In the genomic region with DNA sequence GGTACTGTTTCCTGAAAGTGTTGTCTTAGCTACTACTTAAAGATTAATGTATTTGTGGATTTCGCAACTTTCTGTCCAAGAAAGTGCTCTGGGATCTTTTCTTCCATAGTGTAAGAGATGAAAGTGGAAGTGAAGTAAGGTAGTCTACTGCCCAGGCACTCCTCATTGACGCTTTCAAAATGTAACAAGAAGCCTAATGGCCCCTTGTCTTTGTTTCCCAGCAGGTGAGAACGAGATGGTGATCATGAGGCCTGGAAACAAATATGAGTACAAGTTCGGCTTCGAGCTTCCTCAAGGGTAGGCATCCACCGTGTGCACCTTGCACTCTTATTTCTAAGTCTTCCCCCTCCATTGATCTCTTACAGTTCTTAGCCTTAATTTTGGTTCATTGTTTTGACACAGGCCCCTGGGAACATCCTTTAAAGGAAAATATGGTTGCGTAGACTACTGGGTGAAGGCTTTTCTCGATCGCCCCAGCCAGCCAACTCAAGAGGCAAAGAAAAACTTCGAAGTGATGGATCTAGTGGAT, we compare ENCODE assay signal across 8 mouse cellular contexts. TPM values are rescaled to one million over a fixed set of nuclear protein-coding genes. Genes with fewer than 3 reads are reported as not detected.
DNase-seq lines count a peak whose midpoint lies in the region; ATAC-seq and TF ChIP-seq lines count a peak whose summit lies in the region.

No protein-coding gene starts in this region.

- TF ChIP-seq POLR2A in limb, embryonic 14.5 days (IDR thresholded peaks at IDR 0.05; ENCODE audit: borderline replicate concordance, extremely low read depth, insufficient read depth, insufficient read length): no peak

- H3K4me2 ChIP-seq in limb, embryonic 14.5 days (replicated peaks; ENCODE audit: low read depth, low read length, severe bottlenecking): peak overlapping the region; percentile 79
- peak overlapping the region; percentile 78 for H3K4me2 ChIP-seq in stomach, postnatal 0 days (replicated peaks; ENCODE audit: low read depth)

- ATAC-seq in CD4-positive, CD25-positive, alpha-beta regulatory T cell, adult 4 months: no peak
- ATAC-seq in limb, embryonic 14.5 days (ENCODE audit: low FRiP score, low read depth): no peak
- no peak for ATAC-seq in stomach, postnatal 0 days (ENCODE audit: low FRiP score, low TSS enrichment)

- peaks cover 28% of the 10 kb centered on the region for H3K36me3 ChIP-seq in heart, embryonic 10.5 days
- peaks cover 25% of the 10 kb centered on the region for H3K36me3 ChIP-seq in limb, embryonic 14.5 days (ENCODE audit: control insufficient read depth, insufficient read depth, low read length)
- H3K36me3 ChIP-seq in stomach, postnatal 0 days (ENCODE audit: control insufficient read depth, insufficient read depth, low read length): peaks cover 23% of the 10 kb centered on the region

- H3K9me3 ChIP-seq in heart, embryonic 10.5 days: no peaks in the 10 kb centered on the region
- H3K9me3 ChIP-seq in limb, embryonic 14.5 days (ENCODE audit: control insufficient read depth, low read length): no peaks in the 10 kb centered on the region
- no peaks in the 10 kb centered on the region for H3K9me3 ChIP-seq in stomach, postnatal 0 days (ENCODE audit: control insufficient read depth, low read length)

- H3K27me3 ChIP-seq in heart, embryonic 10.5 days (ENCODE audit: insufficient read depth, poor library complexity, severe bottlenecking): no peaks in the 10 kb centered on the region
- H3K27me3 ChIP-seq in limb, embryonic 14.5 days (ENCODE audit: control insufficient read depth, insufficient read depth, low read length): no peaks in the 10 kb centered on the region
- H3K27me3 ChIP-seq in stomach, postnatal 0 days (ENCODE audit: control insufficient read depth, insufficient read depth, low read length): no peaks in the 10 kb centered on the region

- H3K9ac ChIP-seq in limb, embryonic 14.5 days (ENCODE audit: low read depth, low read length, severe bottlenecking): peak overlapping the region; percentile 89
- H3K9ac ChIP-seq in stomach, postnatal 0 days (ENCODE audit: low read length): peak overlapping the region; percentile 100

- WGBS in heart, embryonic 10.5 days: 36% methylated on average over 10 of the region's 10 CpGs
- 35% methylated on average over 10 of the region's 10 CpGs for WGBS in limb, embryonic 14.5 days
- 8% methylated on average over 10 of the region's 10 CpGs for WGBS in stomach, postnatal 0 days

- peak overlapping the region; percentile 92 for H3K27ac ChIP-seq in heart, embryonic 10.5 days
- H3K27ac ChIP-seq in limb, embryonic 14.5 days (replicated peaks; ENCODE audit: low read depth, low read length): peak overlapping the region; percentile 81
- H3K27ac ChIP-seq in stomach, postnatal 0 days (replicated peaks): peak overlapping the region; percentile 99

- no peak for TF ChIP-seq CTCF in stomach, postnatal 0 days (IDR thresholded peaks at IDR 0.05; ENCODE audit: low read depth)

- DNase-seq in CD4-positive, CD25-positive, alpha-beta regulatory T cell, adult 2 months (ENCODE audit: low read depth, low spot score): peak; percentile 45
- peak; percentile 42 for DNase-seq in CD4-positive helper T cell, adult 2 months (ENCODE audit: low read depth, low spot score)
- DNase-seq in heart, embryonic 10.5 days (ENCODE audit: low spot score): no peak
- DNase-seq in limb, embryonic 14.5 days (ENCODE audit: low spot score): no peak
- peak; percentile 24 for DNase-seq in stomach, postnatal 0 days (ENCODE audit: low spot score)
- DNase-seq in retina, postnatal 1 day: no peak
- no peak for DNase-seq in adrenal gland, adult 2 months

- H3K4me1 ChIP-seq in heart, embryonic 10.5 days: peaks cover 47% of the 10 kb centered on the region
- H3K4me1 ChIP-seq in limb, embryonic 14.5 days (ENCODE audit: control insufficient read depth, insufficient read depth, low read length): peaks cover 39% of the 10 kb centered on the region
- peaks cover 7% of the 10 kb centered on the region; the same call in 1 of the 2 replicates for H3K4me1 ChIP-seq in stomach, postnatal 0 days (replicated peaks; ENCODE audit: control insufficient read depth, insufficient read depth)

- TF ChIP-seq EP300 in stomach, postnatal 0 days (optimal IDR thresholded peaks at IDR 0.05): no peak

- peak overlapping the region; percentile 83 for H3K4me3 ChIP-seq in heart, embryonic 10.5 days
- H3K4me3 ChIP-seq in limb, embryonic 14.5 days (replicated peaks; ENCODE audit: low read length): peak overlapping the region; percentile 60
- peak overlapping the region; percentile 93 for H3K4me3 ChIP-seq in stomach, postnatal 0 days (ENCODE audit: low read depth, low read length)

RNA-seq across cellular contexts. Expression of a gene that starts 1.0 kb away (rescaled TPM):
- 100 to 1,000 TPM; 376 to 396 TPM for polyA plus RNA-seq in CD4-positive, CD25-positive, alpha-beta regulatory T cell, adult 4 months (2017; shearing (Covaris generic))
- polyA plus RNA-seq in heart, embryonic 10.5 days (2016; fragmentation: Nextera tagmentation; extraction: Ambion mirVana): 59.9 and 75.5 TPM in 2 replicates
- polyA plus RNA-seq in limb, embryonic 14.5 days (2012; rRNA removed): 211 and 272 TPM in 2 replicates
- polyA plus RNA-seq in limb, embryonic 14.5 days (2014; fragmentation: Nextera tagmentation; extraction: Ambion mirVana): 167 and 172 TPM in 2 replicates
- polyA plus RNA-seq in stomach, postnatal 0 days (2015; fragmentation: Nextera tagmentation; extraction: Ambion mirVana): 273 and 276 TPM in 2 replicates
- 100 to 1,000 TPM; 421 to 430 TPM for total RNA-seq in adrenal gland, adult 2 months (2021)
- 390 and 481 TPM in 2 replicates for polyA plus RNA-seq in adrenal gland, adult 2 months (2012; rRNA removed)

RNA-seq across cellular contexts. Expression of a gene that starts 18.1 kb away (rescaled TPM):
- polyA plus RNA-seq in CD4-positive, CD25-positive, alpha-beta regulatory T cell, adult 4 months (2017; shearing (Covaris generic)): 1 to 10 TPM; 1.5 to 2.0 TPM
- 0.88 and 2.8 TPM in 2 replicates for polyA plus RNA-seq in heart, embryonic 10.5 days (2016; fragmentation: Nextera tagmentation; extraction: Ambion mirVana)
- polyA plus RNA-seq in limb, embryonic 14.5 days (2012; rRNA removed): 0.19 TPM in 1 of 2 replicates, not detected in the other
- polyA plus RNA-seq in limb, embryonic 14.5 days (2014; fragmentation: Nextera tagmentation; extraction: Ambion mirVana): 0.37 and 1.3 TPM in 2 replicates
- 0.18 and 0.46 TPM in 2 replicates for polyA plus RNA-seq in stomach, postnatal 0 days (2015; fragmentation: Nextera tagmentation; extraction: Ambion mirVana)
- not detected for total RNA-seq in adrenal gland, adult 2 months (2021)
- not detected in 2 replicates for polyA plus RNA-seq in adrenal gland, adult 2 months (2012; rRNA removed)

RNA-seq across cellular contexts. Expression of a gene that starts 33.8 kb away (rescaled TPM):
- under 1 TPM in 1 of 2 experiments, not detected in 1; 0.22 TPM for polyA plus RNA-seq in CD4-positive, CD25-positive, alpha-beta regulatory T cell, adult 4 months (2017; shearing (Covaris generic))
- 5.5 and 8.9 TPM in 2 replicates for polyA plus RNA-seq in heart, embryonic 10.5 days (2016; fragmentation: Nextera tagmentation; extraction: Ambion mirVana)
- 21.4 and 26.7 TPM in 2 replicates for polyA plus RNA-seq in limb, embryonic 14.5 days (2012; rRNA removed)
- polyA plus RNA-seq in limb, embryonic 14.5 days (2014; fragmentation: Nextera tagmentation; extraction: Ambion mirVana): 14.6 and 20.5 TPM in 2 replicates
- 0.10 and 0.28 TPM in 2 replicates for polyA plus RNA-seq in stomach, postnatal 0 days (2015; fragmentation: Nextera tagmentation; extraction: Ambion mirVana)
- total RNA-seq in adrenal gland, adult 2 months (2021): under 1 TPM in 1 of 2 experiments, not detected in 1; 0.23 TPM
- 0.11 and 0.31 TPM in 2 replicates for polyA plus RNA-seq in adrenal gland, adult 2 months (2012; rRNA removed)

RNA-seq across cellular contexts. Expression of a gene that starts 35.2 kb away (rescaled TPM):
- 10 to 100 TPM; 40.6 to 51.4 TPM for polyA plus RNA-seq in CD4-positive, CD25-positive, alpha-beta regulatory T cell, adult 4 months (2017; shearing (Covaris generic))
- polyA plus RNA-seq in heart, embryonic 10.5 days (2016; fragmentation: Nextera tagmentation; extraction: Ambion mirVana): 37.1 and 37.2 TPM in 2 replicates
- polyA plus RNA-seq in limb, embryonic 14.5 days (2012; rRNA removed): 36.5 and 51.7 TPM in 2 replicates
- polyA plus RNA-seq in limb, embryonic 14.5 days (2014; fragmentation: Nextera tagmentation; extraction: Ambion mirVana): 11.9 and 15.3 TPM in 2 replicates
- 16.1 and 20.1 TPM in 2 replicates for polyA plus RNA-seq in stomach, postnatal 0 days (2015; fragmentation: Nextera tagmentation; extraction: Ambion mirVana)
- total RNA-seq in adrenal gland, adult 2 months (2021): 10 to 100 TPM; 32.5 to 38.5 TPM
- polyA plus RNA-seq in adrenal gland, adult 2 months (2012; rRNA removed): 19.9 and 21.4 TPM in 2 replicates

RNA-seq across cellular contexts. Expression of a gene that starts 37.7 kb away (rescaled TPM):
- polyA plus RNA-seq in CD4-positive, CD25-positive, alpha-beta regulatory T cell, adult 4 months (2017; shearing (Covaris generic)): not detected
- 6.8 and 10.4 TPM in 2 replicates for polyA plus RNA-seq in heart, embryonic 10.5 days (2016; fragmentation: Nextera tagmentation; extraction: Ambion mirVana)
- 1.8 and 2.7 TPM in 2 replicates for polyA plus RNA-seq in limb, embryonic 14.5 days (2012; rRNA removed)
- 2.7 TPM in 2 replicates for polyA plus RNA-seq in limb, embryonic 14.5 days (2014; fragmentation: Nextera tagmentation; extraction: Ambion mirVana)
- polyA plus RNA-seq in stomach, postnatal 0 days (2015; fragmentation: Nextera tagmentation; extraction: Ambion mirVana): 1.3 TPM in 2 replicates
- total RNA-seq in adrenal gland, adult 2 months (2021): 1 to 10 TPM in 1 of 2 experiments, under 1 TPM in 1; 0.75 to 2.3 TPM
- 1.8 and 2.0 TPM in 2 replicates for polyA plus RNA-seq in adrenal gland, adult 2 months (2012; rRNA removed)

Comparison
In these comparisons a context has a peak if more than half of its experiments do, and no peak if none do; other contexts are left out.
1. DNase-seq: peak in CD4-positive, CD25-positive, alpha-beta regulatory T cell, adult 2 months (single experiment), CD4-positive helper T cell, adult 2 months (single experiment) and stomach, postnatal 0 days (single experiment); none in heart, embryonic 10.5 days (single experiment), limb, embryonic 14.5 days (single experiment), retina, postnatal 1 day (single experiment) and adrenal gland, adult 2 months (single experiment).
2. Peak in every context shown above with its lines, with median percentiles within 50 percentile points of each other: H3K27ac ChIP-seq and H3K4me3 ChIP-seq.